Mouse (Mus musculus): ENCODE data around the gene Adamts18. TPM values are rescaled to one million over a fixed set of nuclear protein-coding genes. Genes with fewer than 3 reads are reported as not detected.

Adamts18 gene
- polyA plus RNA-seq, 1 experiment, result 1.1 TPM

DNA sequence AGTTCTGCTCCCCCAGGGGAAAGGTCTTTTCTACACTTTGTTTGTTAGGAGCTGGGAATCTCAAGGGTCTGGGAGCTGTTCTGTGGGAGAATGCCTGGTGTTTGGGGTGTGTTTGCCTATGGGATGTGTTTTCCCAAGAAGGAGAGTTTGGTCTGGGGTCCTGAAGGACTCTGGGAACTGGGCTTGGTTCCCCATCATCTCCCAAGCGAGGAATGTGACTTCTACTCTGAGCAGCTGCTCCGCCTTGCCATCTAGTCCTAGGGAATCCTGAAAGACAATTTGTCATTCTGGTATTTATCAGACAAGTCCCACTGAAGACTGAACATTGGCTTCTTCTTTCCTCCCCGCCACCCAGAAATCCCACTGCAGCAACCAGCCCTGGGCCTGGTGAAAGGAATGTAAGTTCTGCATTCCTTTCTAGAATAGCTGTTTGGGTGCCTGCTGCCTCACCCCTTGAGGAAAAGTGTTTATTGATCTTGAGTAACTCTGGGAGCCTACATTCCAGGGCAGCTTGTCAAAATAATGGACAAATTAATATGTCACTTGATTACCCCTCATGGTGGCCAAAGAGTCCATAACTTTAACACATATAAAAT, 30.0 kb upstream of the Adamts18 start:
- H3K27ac ChIP-seq (ENCODE audit: insufficient read depth, low read depth, low read length), result no peak overlapping the region
- TF ChIP-seq CTCF (IDR thresholded peaks at IDR 0.05; ENCODE audit: extremely low read depth, insufficient read length, insufficient replicate concordance, low read depth, low read length), result no peak
- no peak for TF ChIP-seq POLR2A (IDR thresholded peaks at IDR 0.05; ENCODE audit: low read depth, low read length)
- no peaks in the 10 kb centered on the region for H3K4me1 ChIP-seq (ENCODE audit: control insufficient read depth, insufficient read depth, insufficient read length, low read length)
- H3K27me3 ChIP-seq (ENCODE audit: control insufficient read depth, insufficient read depth, low read length), result no peaks in the 10 kb centered on the region
- H3K36me3 ChIP-seq (ENCODE audit: control insufficient read depth, insufficient read depth, low read length), result no peaks in the 10 kb centered on the region
- WGBS, result 53% methylated on average over 3 of the region's 3 CpGs
- H3K4me3 ChIP-seq (ENCODE audit: low read depth, low read length), result no peak overlapping the region

- Histone ChIP-seq H3K4me1 (ENCODE audit: control insufficient read depth, insufficient read depth, insufficient read length, low read length) (no peaks in the 10 kb centered on the region), H3K27ac (ENCODE audit: insufficient read depth, low read depth, low read length) (no peak overlapping the region), H3K27me3 (ENCODE audit: control insufficient read depth, insufficient read depth, low read length) (no peaks in the 10 kb centered on the region), H3K36me3 (ENCODE audit: control insufficient read depth, insufficient read depth, low read length) (no peaks in the 10 kb centered on the region), H3K4me3 (ENCODE audit: low read depth, low read length) (no peak overlapping the region)
- WGBS, result 75% methylated on average over 12 of the region's 12 CpGs
- TF ChIP-seq CTCF (IDR thresholded peaks at IDR 0.05; ENCODE audit: extremely low read depth, insufficient read length, insufficient replicate concordance, low read depth, low read length), result no peak
- no peak for TF ChIP-seq POLR2A (IDR thresholded peaks at IDR 0.05; ENCODE audit: low read depth, low read length)
Observed at GRCm38 (mm10) chr8:113873446-113874120, 25.0 kb upstream of the Adamts18 start.

DNA sequence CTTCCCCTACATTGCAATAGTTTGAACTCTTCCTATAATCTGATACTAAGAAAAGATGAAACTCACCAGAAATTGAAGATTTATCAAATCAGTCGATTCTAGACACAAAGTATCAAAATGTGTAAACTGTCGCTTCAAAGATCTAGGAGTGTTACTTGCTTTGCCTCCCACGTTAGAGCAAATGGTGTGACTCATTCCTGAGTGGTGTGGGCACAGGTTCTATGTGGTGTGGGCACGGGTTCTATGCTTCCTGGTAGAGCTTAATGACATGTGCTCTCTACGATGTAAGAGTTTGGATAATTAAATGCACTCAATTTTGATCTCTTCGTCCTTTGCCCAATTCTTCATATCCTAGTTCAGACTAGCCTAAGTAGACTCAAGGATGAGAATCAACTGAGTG, 23.9 kb upstream of the Adamts18 start:
- Histone ChIP-seq H3K27ac (ENCODE audit: insufficient read depth, low read depth, low read length) (no peak overlapping the region), H3K36me3 (ENCODE audit: control insufficient read depth, insufficient read depth, low read length) (no peaks in the 10 kb centered on the region), H3K4me1 (ENCODE audit: control insufficient read depth, insufficient read depth, insufficient read length, low read length) (no peaks in the 10 kb centered on the region), H3K4me3 (ENCODE audit: low read depth, low read length) (no peak overlapping the region), H3K27me3 (ENCODE audit: control insufficient read depth, insufficient read depth, low read length) (no peaks in the 10 kb centered on the region)
- TF ChIP-seq POLR2A (IDR thresholded peaks at IDR 0.05; ENCODE audit: low read depth, low read length) (no peak), CTCF (IDR thresholded peaks at IDR 0.05; ENCODE audit: extremely low read depth, insufficient read length, insufficient replicate concordance, low read depth, low read length) (no peak)
- WGBS, result 83% methylated on average over 6 of the region's 6 CpGs

DNA sequence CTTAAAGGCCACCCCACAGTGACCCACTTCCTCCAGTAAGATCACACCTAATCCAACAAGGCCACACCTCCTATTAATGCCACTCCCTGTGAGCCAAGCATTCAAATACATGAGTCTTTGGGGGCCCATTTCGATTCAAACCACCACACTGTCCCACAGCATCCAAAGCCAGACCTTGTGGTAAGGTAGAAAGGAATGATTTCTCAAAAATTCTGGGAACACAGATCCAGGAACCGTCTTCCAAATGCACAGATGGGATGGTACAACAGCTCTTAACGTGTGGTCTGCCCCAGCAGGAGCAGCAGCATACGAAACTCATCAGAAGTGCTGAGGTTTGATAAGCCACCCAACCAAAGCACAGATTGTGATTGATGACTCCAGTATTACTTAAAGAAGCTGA, 18.0 kb upstream of the Adamts18 start:
- Histone ChIP-seq H3K36me3 (ENCODE audit: control insufficient read depth, insufficient read depth, low read length) (no peaks in the 10 kb centered on the region), H3K4me3 (ENCODE audit: low read depth, low read length) (no peak overlapping the region), H3K27me3 (ENCODE audit: control insufficient read depth, insufficient read depth, low read length) (no peaks in the 10 kb centered on the region), H3K27ac (ENCODE audit: insufficient read depth, low read depth, low read length) (no peak overlapping the region), H3K4me1 (ENCODE audit: control insufficient read depth, insufficient read depth, insufficient read length, low read length) (peaks cover 3% of the 10 kb centered on the region; the same call in 1 of the 2 replicates)
- TF ChIP-seq CTCF (IDR thresholded peaks at IDR 0.05; ENCODE audit: extremely low read depth, insufficient read length, insufficient replicate concordance, low read depth, low read length), result no peak
- TF ChIP-seq POLR2A (IDR thresholded peaks at IDR 0.05; ENCODE audit: low read depth, low read length), result no peak
- 78% methylated on average over 4 of the region's 4 CpGs for WGBS

GRCm38 (mm10) chr8:113865326-113866093, 17.0 kb upstream of the Adamts18 start:
- no peak overlapping the region for H3K4me3 ChIP-seq (ENCODE audit: low read depth, low read length)
- peaks cover 3% of the 10 kb centered on the region; the same call in 1 of the 2 replicates for H3K4me1 ChIP-seq (ENCODE audit: control insufficient read depth, insufficient read depth, insufficient read length, low read length)
- no peak overlapping the region for H3K27ac ChIP-seq (ENCODE audit: insufficient read depth, low read depth, low read length)
- TF ChIP-seq CTCF (IDR thresholded peaks at IDR 0.05; ENCODE audit: extremely low read depth, insufficient read length, insufficient replicate concordance, low read depth, low read length) (no peak), POLR2A (IDR thresholded peaks at IDR 0.05; ENCODE audit: low read depth, low read length) (no peak)
- no peaks in the 10 kb centered on the region for H3K36me3 ChIP-seq (ENCODE audit: control insufficient read depth, insufficient read depth, low read length)
- H3K27me3 ChIP-seq (ENCODE audit: control insufficient read depth, insufficient read depth, low read length), result no peaks in the 10 kb centered on the region
- WGBS, result 37% methylated on average over 13 of the region's 13 CpGs

GRCm38 (mm10) chr8:113859890-113860683, 11.5 kb upstream of the Adamts18 start:
- Histone ChIP-seq H3K27me3 (ENCODE audit: control insufficient read depth, insufficient read depth, low read length) (no peaks in the 10 kb centered on the region), H3K4me3 (ENCODE audit: low read depth, low read length) (no peak overlapping the region), H3K27ac (ENCODE audit: insufficient read depth, low read depth, low read length) (no peak overlapping the region), H3K4me1 (ENCODE audit: control insufficient read depth, insufficient read depth, insufficient read length, low read length) (0 out of 2 replicates have a peak, but pooled peaks cover 2% of the 10 kb centered on the region), H3K36me3 (ENCODE audit: control insufficient read depth, insufficient read depth, low read length) (no peaks in the 10 kb centered on the region)
- no peak for TF ChIP-seq CTCF (IDR thresholded peaks at IDR 0.05; ENCODE audit: extremely low read depth, insufficient read length, insufficient replicate concordance, low read depth, low read length)
- TF ChIP-seq POLR2A (IDR thresholded peaks at IDR 0.05; ENCODE audit: low read depth, low read length), result no peak
- 76% methylated on average over 12 of the region's 12 CpGs for WGBS
